Mouse (Mus musculus) embryonic fibroblast, embryonic 13.5 days (primary cell): ENCODE measurements around the gene H2-Ab1.

Experiments
- CTCF ChIP-seq: IDR thresholded peaks from 2 replicates; pipeline ENCODE4 v1.5.1; 2011; ENCODE audit warnings: mild to moderate bottlenecking, control low read depth, low read length, moderate library complexity, borderline replicate concordance; ENCODE audit not compliant: insufficient read depth
- POLR2A ChIP-seq: IDR thresholded peaks from 2 replicates; pipeline ENCODE4 v1.6.1; 2011; ENCODE audit warnings: low read depth, mild to moderate bottlenecking, control low read depth, low read length, moderate library complexity

DNA sequence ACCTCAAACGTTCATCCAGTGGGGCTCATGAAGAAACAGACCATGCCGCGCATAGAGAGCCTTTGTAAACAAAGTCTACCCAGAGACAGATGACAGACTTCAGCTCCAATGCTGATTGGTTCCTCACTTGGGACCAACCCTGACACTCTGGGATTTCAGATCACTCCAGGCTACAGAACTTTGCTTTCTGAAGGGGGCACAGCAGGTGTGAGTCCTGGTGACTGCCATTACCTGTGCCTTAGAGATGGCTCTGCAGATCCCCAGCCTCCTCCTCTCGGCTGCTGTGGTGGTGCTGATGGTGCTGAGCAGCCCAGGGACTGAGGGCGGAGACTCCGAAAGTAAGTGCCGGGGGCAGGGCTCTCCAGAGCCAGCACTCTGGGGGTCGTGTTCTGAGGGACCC, 5.6 kb downstream of the H2-Ab1 start:
- no peak for TF ChIP-seq CTCF
- no peak for TF ChIP-seq POLR2A
